Mouse (Mus musculus) thymus, postnatal 36 days (tissue): ENCODE measurements around the gene Tsen54.
A peak's percentile ranks its signal among the peaks of the same experiment; 100 is the strongest.
"Not testable (repeated sequence)": the region's sequence is repeated elsewhere in the genome, so short reads cannot be mapped to it uniquely, and the experiment has no call there.

Source experiments
- DNase-seq, 2 experiments: peaks; one replicate each; pipeline ENCODE4 v3.0.0; 2022; ENCODE audit warnings: mixed read lengths in 2 of 2

The Tsen54 gene

DNA sequence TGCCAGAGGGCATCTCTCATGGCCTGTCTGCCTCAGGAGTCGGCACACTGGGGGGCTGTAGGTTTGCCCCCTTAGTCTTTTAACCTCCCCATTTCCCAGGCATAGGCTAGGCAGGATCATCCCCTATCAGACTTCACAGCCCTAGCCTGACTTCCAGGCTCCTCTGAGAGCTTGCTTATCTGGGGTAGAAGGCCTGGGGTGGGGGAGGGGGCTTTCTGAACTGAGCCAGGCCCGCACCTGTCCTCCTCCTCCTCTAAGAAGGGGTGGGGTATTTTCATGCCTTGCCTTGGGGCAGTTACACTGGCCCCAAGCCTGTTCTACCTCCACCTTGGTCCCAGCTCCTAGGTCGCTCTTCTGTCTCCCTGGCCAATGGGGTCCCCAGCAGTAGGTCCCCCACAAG, 17.0 kb downstream of the Tsen54 start:
- no peak for DNase-seq

DNA sequence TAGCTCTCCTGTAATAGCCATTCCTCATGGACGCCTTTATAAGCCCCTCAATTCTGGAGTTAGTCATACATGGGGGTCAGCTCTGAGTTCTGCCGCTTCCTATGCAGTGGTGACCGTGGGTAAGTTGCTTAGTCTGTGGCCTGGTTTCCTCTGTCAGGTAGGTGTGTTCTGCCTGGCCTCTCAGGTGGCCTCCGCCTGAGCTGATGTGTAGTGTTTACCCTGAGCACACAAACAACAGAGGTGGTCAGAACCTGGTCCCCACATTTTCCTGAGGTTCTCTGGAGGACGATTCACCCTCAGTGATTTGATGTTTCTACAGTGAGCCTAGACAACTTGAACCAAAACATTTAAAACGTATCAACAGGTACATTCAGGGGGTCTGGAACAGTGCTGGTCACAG, 17.5 kb downstream of the Tsen54 start:
- DNase-seq: no peak

DNA sequence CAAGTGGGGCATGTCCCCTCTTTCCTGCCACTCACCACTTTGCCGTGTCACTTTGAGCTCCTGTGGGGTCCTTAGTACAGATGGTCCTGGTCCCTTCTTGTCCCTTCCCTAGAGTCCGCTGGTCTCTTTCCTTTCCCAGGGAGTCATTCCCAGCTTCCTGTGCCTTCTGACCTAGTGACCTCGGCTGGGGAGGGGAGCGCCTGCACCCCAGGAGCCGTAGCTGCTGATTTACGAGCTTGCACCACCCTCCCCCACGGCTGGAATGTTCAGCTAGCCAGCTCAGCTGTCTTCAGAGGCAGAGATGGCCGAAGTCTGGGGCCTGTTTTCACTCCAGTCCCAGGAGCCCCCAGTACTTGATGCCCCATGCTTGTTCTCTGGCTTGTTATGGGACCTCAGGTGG, 18.0 kb downstream of the Tsen54 start:
- DNase-seq: no peak

DNA sequence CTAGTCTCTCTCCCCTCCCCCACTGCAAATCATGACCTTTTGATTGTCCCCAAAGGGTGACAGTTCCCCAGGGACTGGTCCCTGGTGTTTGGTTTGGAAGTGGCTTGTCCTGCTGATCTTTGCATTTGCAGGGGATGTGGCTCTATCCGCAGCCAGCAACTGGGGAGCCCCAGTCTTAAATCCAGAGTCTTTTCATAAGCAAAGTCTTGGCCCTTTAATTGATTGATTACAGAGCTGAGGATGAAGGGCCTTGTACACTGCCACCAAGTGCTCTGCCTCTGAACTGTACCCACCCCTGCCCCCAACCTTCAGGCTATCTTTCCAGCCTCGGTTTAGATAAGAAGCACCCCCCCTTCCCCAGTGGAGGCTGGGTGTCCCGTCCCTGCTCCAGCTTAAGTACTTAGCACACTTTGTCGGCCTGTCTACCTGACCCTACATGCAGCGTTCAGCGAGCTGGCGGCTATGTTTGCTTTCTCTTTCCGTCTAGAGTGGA, 18.5 kb downstream of the Tsen54 start:
- no peak for DNase-seq

DNA sequence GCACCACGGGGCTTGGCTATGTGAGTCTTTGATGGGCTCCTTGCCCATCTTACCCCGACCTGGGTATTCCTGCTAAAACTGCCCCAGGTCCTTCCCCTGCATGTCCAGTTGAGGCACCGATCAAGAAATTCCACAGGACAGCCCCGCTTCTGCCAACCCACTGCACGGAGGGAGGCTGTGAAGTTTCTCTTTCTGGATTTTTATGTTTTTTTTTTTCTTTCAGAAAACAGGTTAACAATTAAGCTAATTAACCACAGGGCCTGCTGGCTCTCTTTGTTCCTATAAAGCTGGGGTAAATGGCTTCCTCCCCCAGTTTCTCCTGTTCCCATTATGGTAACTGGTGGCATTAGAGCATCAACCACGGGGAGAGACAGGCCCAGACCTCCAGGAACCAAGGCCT, 19.5 kb downstream of the Tsen54 start:
- DNase-seq: no peak

DNA sequence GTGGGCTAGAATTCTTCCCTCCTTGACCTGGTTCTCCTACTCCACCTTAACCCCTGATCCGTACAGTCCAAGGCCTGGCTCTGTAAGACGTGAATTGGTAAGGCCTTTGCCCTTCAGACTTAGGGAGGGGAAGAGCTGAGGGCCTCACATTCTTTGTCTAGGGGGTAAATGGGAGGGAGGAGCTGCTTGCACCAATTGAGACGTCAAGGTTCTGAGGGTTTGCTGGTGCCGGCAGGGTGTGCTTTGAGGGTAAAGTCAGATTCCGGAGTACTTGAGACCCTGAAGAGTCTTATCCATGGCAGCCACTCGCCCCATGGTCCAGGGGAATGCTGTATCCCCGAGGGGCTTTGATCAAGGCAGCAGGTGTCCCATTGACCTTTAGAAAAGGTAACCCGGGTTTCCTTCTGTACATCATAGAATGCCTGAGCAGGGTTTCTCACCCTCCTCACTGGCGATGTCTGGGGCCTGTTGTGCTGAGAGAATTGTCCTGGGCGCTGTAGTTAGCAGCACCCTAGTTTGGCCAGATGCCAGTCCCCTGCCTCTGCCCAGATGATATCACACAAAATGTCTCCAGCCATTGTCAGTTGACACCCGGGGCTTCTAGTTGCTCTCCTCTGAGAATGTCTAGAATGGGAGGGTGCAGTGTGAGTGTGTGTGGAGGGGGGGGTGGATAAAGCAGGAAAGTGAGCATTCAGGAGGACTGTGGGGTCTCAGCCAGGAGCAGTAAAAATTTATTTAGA, 22.3 kb downstream of the Tsen54 start:
- DNase-seq: no peak

DNA sequence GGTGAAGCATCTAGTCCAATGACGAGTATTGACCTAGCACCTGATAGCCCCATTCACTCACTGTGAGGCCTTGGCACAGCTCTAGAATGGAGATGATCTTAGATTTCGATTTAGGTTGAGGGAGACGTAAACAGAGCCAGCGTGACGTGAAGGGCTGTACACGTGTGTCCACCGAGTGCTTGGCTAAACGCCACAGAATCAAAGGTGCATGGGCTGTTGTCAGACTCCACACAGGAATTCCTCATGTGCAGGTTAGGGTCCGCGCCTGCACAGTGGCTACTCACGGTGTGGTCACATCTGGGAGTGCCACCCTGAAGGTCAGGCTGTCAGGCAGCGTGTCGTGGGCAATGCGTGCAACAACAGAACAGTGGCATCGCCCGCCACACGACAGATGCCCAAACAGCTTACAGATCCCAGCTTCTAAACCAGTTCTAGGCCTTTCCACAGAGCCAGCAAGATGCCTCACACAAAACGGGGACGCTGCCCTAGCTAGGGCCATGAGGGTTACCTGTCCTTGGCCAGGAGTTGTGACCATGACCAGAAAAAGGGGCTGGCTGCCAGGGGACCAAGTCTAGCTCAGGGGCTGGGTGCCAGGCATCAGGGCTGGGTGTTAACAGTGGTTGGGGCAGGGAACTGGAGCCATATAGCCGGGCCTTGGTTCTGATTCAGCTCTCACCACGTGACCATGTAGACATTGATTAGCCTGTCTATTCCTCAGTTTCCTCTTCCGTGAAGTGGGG, 23.3 kb downstream of the Tsen54 start:
- no peak for DNase-seq

DNA sequence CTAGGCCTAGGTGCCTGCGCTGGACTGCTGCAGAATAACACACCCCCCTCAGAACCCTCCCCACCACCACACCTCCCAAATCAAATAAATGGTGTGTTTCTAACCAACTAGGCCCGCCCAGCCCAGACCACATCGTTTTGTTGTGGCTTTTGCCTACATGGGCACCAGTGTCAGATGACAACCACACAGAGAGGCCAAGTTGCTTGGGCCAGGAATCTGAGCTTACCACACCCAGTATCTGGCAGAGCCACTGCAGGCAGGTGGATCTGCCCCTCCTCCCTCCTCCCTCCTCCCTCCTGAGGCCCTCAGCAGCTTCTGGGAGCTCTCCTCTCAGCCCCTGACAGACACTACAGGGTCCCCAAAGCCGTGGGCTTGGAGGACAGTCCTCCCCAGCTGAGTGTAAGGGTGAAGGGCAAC, 24.4 kb downstream of the Tsen54 start:
- DNase-seq: no peak

DNA sequence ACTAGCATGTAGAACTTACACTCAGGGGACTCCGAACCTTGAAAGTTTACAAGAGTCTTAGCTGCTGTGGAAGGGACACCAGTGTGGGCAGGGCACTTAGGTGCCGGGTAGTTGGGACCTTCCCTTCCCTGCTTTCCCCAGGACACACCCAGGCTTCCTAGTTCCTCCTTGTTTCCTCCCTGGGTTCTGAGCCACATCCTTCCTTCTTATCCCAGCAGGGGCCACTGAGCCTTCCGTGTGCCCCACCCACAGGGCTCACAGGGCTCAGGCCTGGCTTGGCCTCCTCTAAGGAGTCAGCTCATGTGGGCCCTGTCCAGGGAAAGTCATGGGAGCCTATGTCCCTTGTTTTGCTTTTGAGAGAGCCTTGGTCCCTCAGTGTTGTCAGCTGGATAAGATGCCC, 25.2 kb downstream of the Tsen54 start:
- DNase-seq: no peak

DNA sequence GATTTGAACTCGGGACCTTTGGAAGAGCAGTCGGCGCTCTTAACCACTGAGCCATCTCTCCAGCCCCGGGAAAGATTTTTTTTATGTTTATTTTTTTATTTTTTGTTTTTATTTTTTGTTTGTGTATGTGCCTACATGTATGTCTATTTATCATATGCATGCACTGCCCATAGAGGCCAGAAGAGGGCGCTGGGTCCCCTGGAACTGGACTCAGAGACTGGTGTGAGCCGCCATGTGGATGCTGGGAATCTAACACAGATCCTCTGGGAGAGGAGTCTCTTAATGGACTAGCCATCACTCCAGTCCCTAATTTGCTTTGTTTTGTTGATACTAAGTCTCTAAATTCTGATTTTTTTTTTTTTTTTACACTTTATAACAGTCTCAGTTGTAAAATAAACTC, 26.5 kb downstream of the Tsen54 start:
- no peak for DNase-seq

DNA sequence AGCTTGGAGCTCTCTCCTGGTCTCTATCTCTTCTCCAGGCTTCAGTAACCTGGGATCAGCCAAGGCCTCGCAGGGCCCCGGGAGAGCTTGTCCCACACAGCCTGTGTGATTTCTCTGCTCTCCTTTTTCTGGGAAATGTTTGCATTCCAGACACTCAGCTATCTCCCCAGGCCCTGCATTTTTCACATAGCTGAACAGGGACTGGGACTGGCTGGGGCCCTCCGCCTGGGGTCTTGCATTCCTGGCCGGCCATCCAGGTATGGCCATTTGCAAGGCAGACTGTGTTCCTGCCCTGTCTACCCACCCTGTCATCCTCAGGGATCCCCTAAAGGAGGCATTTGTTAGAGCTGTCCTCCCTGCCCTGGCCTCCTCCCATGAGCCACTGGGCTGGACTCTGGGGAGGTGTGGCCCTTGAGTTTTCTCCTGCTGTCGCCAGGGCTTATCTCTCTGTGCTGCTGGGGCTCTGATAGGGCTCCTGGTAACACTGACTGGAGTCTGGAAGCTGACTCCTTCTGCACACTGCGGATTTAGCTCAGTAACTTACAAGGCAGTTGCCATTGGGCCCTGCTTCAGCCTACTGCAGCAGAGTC, 27.5 kb downstream of the Tsen54 start:
- DNase-seq: no peak

DNA sequence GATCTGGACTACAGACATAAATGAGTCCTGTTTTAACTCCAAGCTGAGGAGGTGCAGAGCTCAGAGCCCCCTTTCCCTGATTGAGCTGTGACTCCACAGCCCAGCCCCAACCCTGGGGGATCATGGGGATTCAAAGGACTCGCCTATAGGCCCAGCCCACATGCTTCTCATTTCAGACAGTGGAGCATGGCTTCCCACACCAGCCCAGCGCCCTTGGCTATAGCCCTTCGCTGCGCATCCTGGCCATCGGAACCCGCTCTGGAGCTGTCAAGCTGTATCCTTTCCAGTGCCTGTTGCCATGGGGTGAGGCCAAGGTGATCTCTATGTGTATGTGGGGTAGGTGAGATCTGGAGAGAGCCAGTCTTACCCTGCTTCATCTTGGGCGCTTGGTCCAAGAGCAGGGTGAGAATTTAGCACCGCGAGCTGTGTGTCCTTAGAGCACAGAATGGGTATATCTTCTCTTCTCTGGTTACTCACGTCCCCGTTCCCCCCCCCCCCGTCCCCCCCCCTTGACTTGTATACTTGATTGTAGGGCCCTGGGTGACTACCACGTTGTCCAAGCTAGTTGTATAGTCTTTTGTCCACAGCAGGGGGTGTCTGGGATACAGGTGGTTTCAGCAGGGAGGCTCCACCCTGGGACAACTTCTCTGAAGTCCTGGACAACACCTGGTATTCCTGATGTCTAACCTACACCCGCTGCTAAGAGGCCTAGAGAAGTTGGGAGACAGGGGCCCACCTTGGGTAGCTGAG, 28.8 kb downstream of the Tsen54 start:
- no peak for DNase-seq

DNA sequence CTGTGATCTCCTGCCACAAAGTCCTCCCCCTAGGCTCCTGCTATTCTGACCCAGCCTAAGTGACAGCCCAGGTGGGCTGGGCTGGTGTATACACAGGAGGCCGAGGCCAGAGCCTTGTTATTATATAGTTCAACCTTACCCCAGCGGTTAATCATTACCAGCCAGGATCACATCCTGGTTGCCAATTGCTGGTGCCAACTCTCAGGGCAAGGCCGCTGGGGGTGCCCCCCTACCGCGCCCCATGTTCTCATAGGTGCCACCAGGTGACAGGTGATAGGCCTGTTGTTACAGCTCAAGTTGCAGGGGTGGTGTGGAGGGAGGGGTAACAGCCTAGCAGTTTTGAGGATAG, 29.3 kb downstream of the Tsen54 start:
- no peak for DNase-seq

DNA sequence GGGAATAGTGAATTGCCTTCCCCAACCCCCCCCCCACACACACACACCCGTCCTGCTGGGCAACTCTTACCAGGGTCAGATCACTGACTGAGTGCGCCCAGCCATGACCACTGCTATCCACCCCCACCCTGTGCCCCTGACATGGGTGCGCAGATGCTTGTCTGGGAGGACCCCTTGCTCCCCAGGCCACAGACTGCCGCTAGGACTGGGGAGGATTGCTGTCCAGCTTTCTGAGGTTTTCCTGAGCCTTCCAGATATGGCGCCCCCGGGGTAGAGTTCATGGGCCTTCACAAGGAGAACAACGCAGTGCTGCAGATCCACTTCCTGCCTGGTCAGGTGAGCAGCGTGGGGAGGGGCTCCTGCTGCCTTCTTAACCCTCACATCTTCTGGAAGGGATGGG, 29.7 kb downstream of the Tsen54 start:
- DNase-seq: no peak

DNA sequence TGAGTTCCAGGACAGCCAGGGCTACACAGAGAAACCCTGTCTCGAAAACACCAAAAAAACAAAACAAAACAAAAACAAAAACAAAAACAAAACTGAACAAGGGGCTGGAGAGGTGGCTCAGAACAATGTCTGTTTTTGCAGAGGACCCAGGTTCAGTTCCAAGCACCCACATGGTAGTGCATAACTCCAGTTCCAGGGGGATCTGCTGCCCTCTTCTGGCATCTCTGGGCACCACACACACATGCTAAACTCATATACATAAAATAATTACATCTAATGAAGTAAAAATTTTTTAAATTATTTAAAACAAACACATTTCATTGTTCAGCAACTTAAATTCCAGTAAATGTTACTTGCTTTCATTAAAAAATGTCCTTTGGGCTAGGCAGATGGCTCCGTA, 31.3 kb downstream of the Tsen54 start:
- no peak for DNase-seq

DNA sequence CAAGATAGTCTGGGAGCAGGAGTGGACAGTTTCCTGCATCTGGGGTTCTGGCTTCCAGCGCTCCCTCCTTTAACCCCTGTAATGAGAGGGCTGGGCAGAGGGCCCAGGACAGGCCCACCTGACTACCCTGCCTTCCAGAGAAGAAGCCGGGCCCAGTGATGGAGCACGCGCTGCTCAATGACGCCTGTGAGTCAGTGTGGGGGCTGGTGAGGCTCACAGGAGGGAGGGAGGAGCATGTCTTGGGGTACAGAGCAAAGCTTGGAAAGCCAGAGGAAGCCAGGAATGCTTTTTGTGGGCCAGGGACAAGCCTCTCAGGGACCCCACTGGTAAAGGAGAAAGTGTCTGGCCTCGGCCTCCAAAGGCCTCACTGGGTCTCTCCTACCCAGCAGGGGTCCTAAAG, 40.1 kb downstream of the Tsen54 start:
- DNase-seq: no peak

DNA sequence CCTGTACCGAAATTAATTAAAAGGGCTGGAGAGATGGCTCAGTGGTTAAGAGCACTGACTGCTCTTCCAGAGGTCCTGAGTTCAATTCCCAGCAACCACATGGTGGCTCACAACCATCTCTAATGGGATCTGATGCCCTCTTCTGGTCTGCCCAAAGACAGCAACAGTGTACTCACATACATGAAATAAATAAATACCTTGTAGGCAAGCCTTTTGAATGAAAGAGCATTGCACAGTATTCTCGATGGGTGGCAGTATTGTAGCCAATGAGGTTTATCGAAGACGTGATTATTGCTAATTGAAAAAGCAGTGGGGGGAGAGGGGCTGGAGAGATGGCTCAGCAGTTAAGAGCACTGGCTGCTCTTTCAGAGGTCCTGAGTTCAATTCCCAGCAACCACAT, 42.6 kb downstream of the Tsen54 start:
- DNase-seq: not testable (repeated sequence)

DNA sequence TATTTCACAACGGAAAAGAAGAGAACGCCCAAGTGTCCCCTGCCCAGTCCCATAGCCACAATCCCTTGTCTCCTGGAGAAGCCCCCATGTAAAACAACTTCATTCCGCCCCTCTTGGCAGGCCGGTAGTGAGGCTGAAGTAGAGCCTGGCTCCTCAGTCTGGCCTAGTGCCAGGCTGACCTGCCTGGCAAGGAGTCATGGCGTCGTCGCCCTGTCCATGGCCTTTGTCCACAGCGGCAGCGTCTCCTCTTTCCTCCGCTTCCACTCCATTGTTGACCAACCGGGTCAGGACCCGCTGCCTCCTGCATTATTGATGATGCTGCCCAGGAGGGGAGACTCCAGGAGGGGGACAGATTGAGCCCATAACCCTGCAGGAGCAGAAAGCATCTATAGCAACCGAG, 43.4 kb downstream of the Tsen54 start:
- DNase-seq: no peak

DNA sequence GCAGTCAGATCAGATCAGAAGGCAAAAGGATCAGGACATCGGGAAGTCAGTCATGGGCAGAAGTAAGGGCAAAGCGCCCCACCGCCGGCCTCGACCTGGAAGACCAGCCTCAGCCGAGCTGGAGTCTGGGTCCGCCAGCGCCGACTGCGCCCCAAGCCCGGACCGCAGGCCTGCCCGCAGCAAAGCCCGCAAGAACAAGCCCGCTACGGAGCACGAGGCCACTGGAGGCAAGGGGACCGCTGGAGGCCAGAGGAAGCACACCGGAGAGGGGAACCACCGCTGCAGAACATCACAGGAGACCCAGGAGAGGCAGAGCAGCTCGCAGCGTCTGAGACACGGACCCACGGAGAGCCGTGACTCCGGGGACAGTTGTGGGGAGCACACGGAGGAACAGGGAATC, 43.8 kb downstream of the Tsen54 start, which contains the start of gene Myo15b:
Gene Myo15b (plus strand): TSS at position 53 of the 400 bp plus-strand sequence.
- DNase-seq: no peak

DNA sequence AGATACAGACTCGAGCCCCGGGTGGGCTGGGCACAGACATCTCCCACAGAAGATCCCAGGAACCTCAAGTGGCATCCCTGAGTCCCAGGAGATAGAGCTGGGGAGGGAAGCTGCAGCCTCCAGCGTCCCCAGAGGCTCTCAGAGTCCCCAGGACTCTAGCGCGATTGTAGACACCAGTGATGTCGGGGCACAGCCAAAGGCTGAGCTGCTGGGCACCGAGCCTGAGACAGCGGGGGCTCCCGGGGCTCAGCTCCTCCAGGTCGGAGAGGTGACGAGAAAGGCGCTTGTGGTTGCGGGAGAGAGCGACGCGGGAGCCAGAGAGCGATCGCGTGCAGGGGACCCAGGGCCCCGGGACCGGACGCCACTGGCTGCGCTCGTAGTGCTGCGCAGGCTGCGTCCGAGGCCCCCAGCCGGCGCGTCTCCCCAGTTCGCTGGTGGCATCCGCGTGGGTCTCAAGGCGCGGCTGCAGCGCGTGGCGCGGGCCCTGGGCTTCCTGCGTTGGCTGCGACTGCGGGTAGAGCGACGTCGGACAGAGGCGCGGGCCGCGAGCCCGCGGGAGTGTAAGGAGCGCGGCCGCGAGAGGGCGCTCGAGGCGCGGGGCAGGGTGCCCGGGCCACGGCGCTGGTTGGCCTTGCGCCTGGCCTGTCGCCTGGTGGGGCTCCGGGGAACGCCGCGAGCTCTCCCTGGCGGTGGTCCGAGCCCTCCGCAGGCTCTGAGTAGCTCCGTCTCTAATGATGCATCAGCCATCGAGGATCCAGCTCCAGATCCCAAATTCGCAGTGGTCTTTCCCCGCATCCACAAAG, 44.8 kb downstream of the Tsen54 start:
- peak; percentile 83 to 85 for DNase-seq

DNA sequence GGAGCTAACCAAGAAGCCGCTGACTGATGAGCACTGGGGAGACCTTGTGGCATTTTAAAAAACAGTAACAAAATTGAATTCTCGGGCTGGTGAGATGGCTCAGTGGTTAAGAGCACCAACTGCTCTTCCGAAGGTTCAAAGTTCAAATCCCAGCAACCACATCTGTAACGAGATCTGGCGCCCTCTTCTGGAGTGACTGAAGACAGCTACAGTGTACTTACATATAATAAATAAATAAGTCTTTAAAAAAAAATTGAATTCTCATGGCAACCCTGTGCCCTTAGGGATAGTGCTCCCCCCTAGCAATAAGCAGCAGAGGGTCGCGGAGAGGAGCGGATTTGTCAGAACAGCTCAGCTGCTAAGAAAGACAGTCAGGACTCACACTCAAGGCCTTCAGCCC, 49.4 kb downstream of the Tsen54 start:
- DNase-seq: no peak

DNA sequence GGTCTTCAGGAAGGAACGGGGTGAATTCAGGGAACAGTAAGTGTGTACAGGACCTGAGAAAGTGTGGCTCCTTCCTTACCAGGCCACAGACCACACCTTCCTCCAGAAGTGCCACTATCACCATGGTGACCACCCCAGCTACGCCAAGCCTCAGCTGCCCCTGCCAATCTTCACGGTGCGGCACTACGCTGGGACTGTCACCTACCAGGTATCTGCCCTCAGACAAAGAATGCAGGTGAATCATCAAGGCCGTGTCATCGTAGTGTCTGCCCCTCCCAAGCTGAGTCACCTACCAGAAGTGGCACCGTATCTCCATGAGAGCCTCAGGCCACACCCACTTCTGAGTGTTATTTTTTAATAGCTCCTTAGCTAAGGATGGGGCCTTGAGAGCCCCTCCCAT, 54.9 kb downstream of the Tsen54 start:
- no peak for DNase-seq
